Mouse (Mus musculus) embryonic facial prominence, embryonic 11.5 days (tissue): ENCODE measurements around the gene Iqsec3. TPM values are rescaled to one million over a fixed set of nuclear protein-coding genes. Genes with fewer than 3 reads are reported as not detected.

Experiments used
- ATAC-seq: fragments of 200-750 bp; cut with Nextera tagmentation; replicated peaks from 2 replicates; pipeline ENCODE4 v1.8.0; 2017; ENCODE audit warnings: low read depth; ENCODE audit not compliant: insufficient number of reproducible peaks, low FRiP score, low TSS enrichment
- DNase-seq: peaks from one replicate; pipeline ENCODE4 v3.0.0-alpha.2; 2015; ENCODE audit warnings: low spot score
- H3K27ac ChIP-seq: fragments of 300-500 bp; sonication (generic); replicated peaks from 2 replicates; pipeline ENCODE4 v1.5.1; 2014; ENCODE audit warnings: mild to moderate bottlenecking, low read depth, low read length, control low read depth
- H3K27me3 ChIP-seq: fragments of 300-500 bp; sonication (generic); 2 replicates; pipeline ENCODE4 v1.6.1; 2014; ENCODE audit warnings: mild to moderate bottlenecking, low read length, moderate library complexity, mixed read lengths; ENCODE audit not compliant: control insufficient read depth, insufficient read depth
- H3K36me3 ChIP-seq: fragments of 300-500 bp; sonication (generic); replicated peaks from 2 replicates; pipeline ENCODE4 v1.6.1; 2014; ENCODE audit warnings: low read depth, mild to moderate bottlenecking, low read length, moderate library complexity, mixed read lengths; ENCODE audit not compliant: control insufficient read depth, insufficient read depth
- H3K4me1 ChIP-seq: fragments of 300-500 bp; sonication (generic); 2 replicates; pipeline ENCODE4 v1.6.1; 2014; ENCODE audit warnings: low read length, mixed read lengths; ENCODE audit not compliant: control insufficient read depth, insufficient read depth
- H3K4me2 ChIP-seq: fragments of 300-500 bp; sonication (generic); 2 replicates; pipeline ENCODE4 v1.6.1; 2014; ENCODE audit warnings: low read depth, mild to moderate bottlenecking, control low read depth, low read length, moderate library complexity
- H3K4me3 ChIP-seq: fragments of 300-500 bp; sonication (generic); 2 replicates; pipeline ENCODE4 v1.5.1; 2014; ENCODE audit warnings: low read depth, low read length, control low read depth
- H3K9ac ChIP-seq: fragments of 300-500 bp; sonication (generic); replicated peaks from 2 replicates; pipeline ENCODE4 v1.6.1; 2014; ENCODE audit warnings: mild to moderate bottlenecking, control low read depth, low read length
- H3K9me3 ChIP-seq: fragments of 300-500 bp; sonication (generic); replicated peaks from 2 replicates; pipeline ENCODE4 v1.6.1; 2016; ENCODE audit warnings: mild to moderate bottlenecking, low read length, inconsistent platforms, mixed read lengths; ENCODE audit not compliant: control insufficient read depth
- WGBS: fragments of 180-500 bp; shearing (Covaris S2); extraction: QIAGEN DNeasy Blood & Tissue Kit; methylation state at CpG from one replicate; pipeline ENCODE4 v1.1.7; 2014; 5-methylcytosine and 5-hydroxymethylcytosine counted together
- polyA plus RNA-seq: library from polyadenylated mRNA; unstranded; fragments of >200 nt; fragmentation: Nextera tagmentation; extraction: Ambion mirVana; gene quantifications from 2 replicates; pipeline ENCODE4 v1.2.1, GENCODE M21; 2014

Iqsec3 gene
- polyA plus RNA-seq, 1 experiment from 2014 or later = 0.13 TPM

GRCm38 (mm10) chr6:121440696-121441220 lies 32.7 kb downstream of the Iqsec3 start:
- Histone ChIP-seq H3K27me3 (no peaks in the 10 kb centered on the region), H3K4me3 (no peak overlapping the region), H3K27ac (no peak overlapping the region), H3K36me3 (no peaks in the 10 kb centered on the region), H3K9ac (no peak overlapping the region), H3K4me1 (no peaks in the 10 kb centered on the region), H3K4me2 (no peak overlapping the region), H3K9me3 (no peaks in the 10 kb centered on the region)
- WGBS = 14% methylated on average over 5 of the region's 5 CpGs
- no peak for DNase-seq
- no peak for ATAC-seq

DNA sequence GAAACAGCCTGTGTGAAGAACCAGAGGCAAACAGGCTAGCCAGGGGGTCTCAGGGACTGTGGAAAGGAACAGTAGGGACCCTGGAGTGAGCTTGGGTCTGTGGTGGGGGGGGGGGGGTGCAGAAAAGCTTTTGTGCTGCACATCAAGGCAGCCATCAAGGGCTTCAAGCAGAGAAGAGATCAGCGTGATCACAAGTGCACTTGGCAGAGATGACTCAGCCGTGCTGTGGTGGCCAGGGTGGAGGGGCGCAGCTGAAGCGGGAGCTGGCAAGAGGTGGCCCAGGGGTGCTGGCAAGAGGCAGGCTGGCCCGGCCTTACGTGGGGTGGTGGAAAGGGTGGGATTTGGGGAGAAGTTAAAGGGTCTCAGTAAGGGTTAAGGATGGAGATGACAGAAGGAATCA lies 48.6 kb downstream of the Iqsec3 start:
- WGBS = 51% methylated on average over 6 of the region's 6 CpGs
- Histone ChIP-seq H3K4me1 (no peaks in the 10 kb centered on the region), H3K9me3 (no peaks in the 10 kb centered on the region), H3K4me3 (no peak overlapping the region), H3K36me3 (no peaks in the 10 kb centered on the region), H3K27ac (no peak overlapping the region), H3K27me3 (no peaks in the 10 kb centered on the region; the same call in 1 of the 2 replicates), H3K9ac (no peak overlapping the region), H3K4me2 (no peak overlapping the region)
- no peak for DNase-seq
- no peak for ATAC-seq

DNA sequence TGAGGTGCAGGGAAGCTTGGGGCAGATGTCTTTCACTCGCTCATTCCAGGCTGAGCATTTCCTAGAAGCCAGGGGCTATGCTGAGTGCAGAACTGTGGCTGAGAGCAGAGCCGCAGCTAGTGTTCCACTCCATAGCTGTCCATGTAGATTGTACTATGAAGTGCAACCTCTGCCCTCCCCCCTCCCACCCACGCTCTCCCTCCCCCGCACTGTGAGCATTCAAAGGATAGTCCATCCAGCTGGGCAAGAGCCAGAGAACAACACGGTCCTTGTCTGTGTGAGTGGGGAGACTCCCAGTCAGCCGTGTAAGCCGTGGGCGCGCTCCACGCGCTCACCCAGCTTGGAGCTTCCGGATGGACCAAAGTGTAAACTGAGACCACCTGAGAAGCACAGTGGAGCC lies 49.1 kb downstream of the Iqsec3 start:
- no peak overlapping the region for H3K9ac ChIP-seq
- H3K4me1 ChIP-seq = no peaks in the 10 kb centered on the region
- no peaks in the 10 kb centered on the region; the same call in 1 of the 2 replicates for H3K27me3 ChIP-seq
- no peak for DNase-seq
- WGBS = 37% methylated on average over 12 of the region's 12 CpGs
- no peaks in the 10 kb centered on the region for H3K9me3 ChIP-seq
- H3K36me3 ChIP-seq = no peaks in the 10 kb centered on the region
- H3K27ac ChIP-seq = no peak overlapping the region
- no peak overlapping the region for H3K4me3 ChIP-seq
- 0 out of 2 replicates have a peak, but pooled peaks have one; percentile 45 for ATAC-seq
- no peak overlapping the region for H3K4me2 ChIP-seq

DNA sequence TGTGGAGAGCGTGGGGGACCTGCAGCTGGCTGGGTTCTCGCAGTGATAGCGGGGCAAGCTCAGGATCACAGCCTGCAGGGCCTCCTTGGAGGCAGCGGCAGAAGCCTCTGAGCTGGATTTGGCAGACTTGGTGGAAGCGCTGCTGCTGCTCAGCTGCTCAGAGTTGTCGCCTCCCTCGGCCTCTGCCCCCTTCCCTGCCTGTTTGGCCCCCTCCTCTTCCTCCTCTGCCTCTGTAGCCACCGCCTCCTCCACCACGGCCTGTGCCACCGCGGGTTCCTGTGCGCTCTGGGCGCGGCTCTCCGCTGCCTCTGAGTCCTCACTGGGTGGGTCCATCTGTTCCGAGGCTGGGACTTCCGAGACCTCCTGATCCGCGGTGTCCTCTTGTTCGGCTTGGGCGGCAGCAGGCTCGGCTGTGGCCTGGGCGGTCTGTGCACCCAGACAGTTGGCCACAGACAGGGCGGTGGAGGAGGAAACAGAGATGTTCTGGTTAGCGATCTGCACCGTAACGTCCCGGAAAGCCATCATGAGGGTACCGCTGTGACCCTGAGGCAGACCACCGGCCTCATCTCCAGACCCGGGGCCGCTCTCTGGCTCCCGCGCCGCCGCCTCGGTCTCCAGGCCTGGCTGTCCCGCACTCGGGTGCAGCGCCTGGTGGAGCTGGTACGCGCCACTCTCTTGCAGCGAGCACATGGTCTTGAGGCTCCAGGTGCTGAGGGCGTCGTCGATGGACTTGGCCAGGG lies 60.8 kb downstream of the Iqsec3 start:
- H3K27me3 ChIP-seq = peaks cover 29% of the 10 kb centered on the region
- H3K4me1 ChIP-seq = no peaks in the 10 kb centered on the region
- peak overlapping the region; percentile 22 for H3K4me3 ChIP-seq
- H3K9me3 ChIP-seq = no peaks in the 10 kb centered on the region
- DNase-seq = peak; percentile 27
- H3K9ac ChIP-seq = no peak overlapping the region
- no peak overlapping the region for H3K27ac ChIP-seq
- WGBS = 1% methylated on average over 42 of the region's 46 CpGs
- 0 out of 2 replicates have a peak, but pooled peaks have one; percentile 39 for ATAC-seq
- H3K36me3 ChIP-seq = no peaks in the 10 kb centered on the region
- peak overlapping the region; percentile 47 for H3K4me2 ChIP-seq

DNA sequence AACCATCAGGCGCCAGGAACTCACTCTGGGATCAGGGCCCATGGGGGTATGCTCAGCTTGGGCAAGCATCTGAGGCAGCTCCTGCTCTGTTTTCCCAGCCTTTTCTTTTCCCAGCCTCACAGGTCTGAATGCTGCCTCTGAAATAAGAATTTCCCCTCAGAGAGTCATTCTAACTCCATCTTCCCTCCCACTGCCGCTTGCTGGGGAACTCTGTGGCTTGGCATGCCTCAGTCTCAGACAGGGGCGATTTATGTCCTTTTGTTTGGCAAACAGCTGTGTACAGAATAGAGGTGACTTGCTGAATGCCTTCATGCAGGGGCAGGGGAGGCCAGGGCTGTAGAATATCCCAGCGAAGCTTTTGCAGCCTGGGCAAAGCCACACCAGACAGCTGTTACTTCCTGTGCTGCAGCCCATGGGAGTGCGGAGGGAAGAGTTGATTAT lies 65.9 kb downstream of the Iqsec3 start:
- Histone ChIP-seq H3K36me3 (no peaks in the 10 kb centered on the region), H3K27ac (no peak overlapping the region), H3K4me3 (no peak overlapping the region), H3K9me3 (no peaks in the 10 kb centered on the region), H3K9ac (no peak overlapping the region), H3K4me2 (no peak overlapping the region), H3K4me1 (no peaks in the 10 kb centered on the region), H3K27me3 (peaks cover 9% of the 10 kb centered on the region)
- whole genome bisulfite sequencing = 45% methylated on average over 5 of the region's 5 CpGs
- DNase-seq (no peak), ATAC-seq (no peak)

GRCm38 (mm10) chr6:121405311-121405710 lies 68.2 kb downstream of the Iqsec3 start:
- H3K4me2 ChIP-seq = no peak overlapping the region
- no peak overlapping the region for H3K9ac ChIP-seq
- ATAC-seq = no peak
- 92% methylated on average over 8 of the region's 8 CpGs for WGBS
- no peaks in the 10 kb centered on the region for H3K9me3 ChIP-seq
- no peak for DNase-seq
- no peaks in the 10 kb centered on the region for H3K4me1 ChIP-seq
- no peak overlapping the region for H3K27ac ChIP-seq
- H3K4me3 ChIP-seq = no peak overlapping the region
- H3K27me3 ChIP-seq = no peaks in the 10 kb centered on the region
- no peaks in the 10 kb centered on the region for H3K36me3 ChIP-seq

DNA sequence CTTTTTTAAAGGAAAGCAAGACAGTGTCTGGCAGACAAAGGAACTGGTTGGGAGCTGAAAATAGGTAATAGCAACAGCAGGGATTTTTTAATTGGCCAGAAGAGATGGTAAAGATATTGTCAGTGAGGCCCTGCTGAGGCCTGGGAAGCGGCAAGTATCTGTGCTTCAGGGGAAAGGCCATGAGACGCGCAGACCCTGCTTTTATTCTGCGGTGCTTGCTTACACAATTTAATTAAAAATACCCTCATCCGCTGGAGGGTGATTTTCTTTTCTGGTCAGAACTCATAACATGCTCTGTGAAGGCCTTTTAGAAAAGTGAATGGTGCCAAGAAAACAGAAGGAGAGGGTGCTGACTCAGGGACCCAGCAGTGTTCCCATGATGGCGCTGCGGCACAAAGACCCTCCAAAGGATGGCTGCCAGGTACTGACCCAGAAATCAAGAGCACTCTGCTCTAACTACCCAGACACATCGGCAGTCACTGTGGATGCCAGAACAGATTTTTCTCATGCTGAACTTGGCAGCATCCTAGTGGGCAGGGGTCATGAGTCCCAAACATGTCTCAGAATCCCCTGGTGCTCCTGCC lies 70.7 kb downstream of the Iqsec3 start:
- no peaks in the 10 kb centered on the region for H3K9me3 ChIP-seq
- no peak overlapping the region for H3K9ac ChIP-seq
- no peak for ATAC-seq
- no peaks in the 10 kb centered on the region for H3K4me1 ChIP-seq
- no peak overlapping the region for H3K4me3 ChIP-seq
- no peak overlapping the region for H3K27ac ChIP-seq
- no peaks in the 10 kb centered on the region for H3K27me3 ChIP-seq
- no peaks in the 10 kb centered on the region for H3K36me3 ChIP-seq
- no peak for DNase-seq
- WGBS = 81% methylated on average over 8 of the region's 8 CpGs
- no peak overlapping the region for H3K4me2 ChIP-seq
